Mouse (Mus musculus) liver, adult 2 months (tissue): ENCODE results near the gene Wbp1l. TPM values are rescaled to one million over a fixed set of nuclear protein-coding genes. Genes with fewer than 3 reads are reported as not detected.
A peak's percentile ranks its signal among the peaks of the same experiment; 100 is the strongest.

Experiments used
- DNase-seq: peaks from one replicate; pipeline ENCODE4 v3.0.0-alpha.2; 2011; ENCODE audit warnings: low read depth, low spot score; ENCODE audit errors: extremely low read depth
- H3K27ac ChIP-seq: fragments of 200-500 bp; replicated peaks from 2 replicates; pipeline ENCODE4 v1.5.1; 2012; ENCODE audit warnings: low read depth, mild to moderate bottlenecking, control low read depth, inconsistent platforms, low read length; ENCODE audit not compliant: insufficient read depth
- H3K27me3 ChIP-seq: fragments of 200-500 bp; 2 replicates; pipeline ENCODE4 v1.6.1; 2012; ENCODE audit warnings: mild to moderate bottlenecking, moderate library complexity, low read length, inconsistent platforms; ENCODE audit not compliant: control insufficient read depth, insufficient read depth
- H3K36me3 ChIP-seq: fragments of 200-500 bp; 2 replicates; pipeline ENCODE4 v1.6.1; 2012; ENCODE audit warnings: low read length, inconsistent platforms; ENCODE audit not compliant: control insufficient read depth, insufficient read depth
- H3K4me1 ChIP-seq: fragments of 200-500 bp; 2 replicates; pipeline ENCODE4 v1.6.1; 2011; ENCODE audit warnings: low read length; ENCODE audit not compliant: control insufficient read depth, insufficient read depth
- H3K4me3 ChIP-seq: fragments of 200-500 bp; 2 replicates; pipeline ENCODE4 v1.5.1; 2011; ENCODE audit warnings: low read depth, mild to moderate bottlenecking, control low read depth, low read length, moderate library complexity; ENCODE audit not compliant: insufficient read depth
- H3K79me2 ChIP-seq: fragments of 200-500 bp; 2 replicates; pipeline ENCODE4 v1.6.1; 2012; ENCODE audit warnings: inconsistent platforms, mild to moderate bottlenecking, low read length, moderate library complexity; ENCODE audit not compliant: control insufficient read depth, insufficient read depth
- H3K9ac ChIP-seq: fragments of 200-500 bp; 2 replicates; pipeline ENCODE4 v1.6.1; 2012; ENCODE audit warnings: low read depth, mild to moderate bottlenecking, control low read depth, inconsistent platforms, low read length
- CTCF ChIP-seq: fragments of 200-500 bp; IDR thresholded peaks from 2 replicates; pipeline ENCODE4 v1.5.1; 2011; ENCODE audit warnings: low read depth, low read length, control low read depth
- POLR2A ChIP-seq: fragments of 200-500 bp; IDR thresholded peaks from 2 replicates; pipeline ENCODE4 v1.6.1; 2011; ENCODE audit warnings: low read length, control low read depth; ENCODE audit not compliant: insufficient read depth; ENCODE audit errors: extremely low read depth
- WGBS: fragments of 180-500 bp; shearing (Covaris S2); methylation state at CpG from one replicate; pipeline ENCODE4 v1.1.7; 2018; 5-methylcytosine and 5-hydroxymethylcytosine counted together
- polyA plus RNA-seq: library from polyadenylated mRNA; depleted of rRNA; stranded (reverse); fragments of >200 nt; gene quantifications from 2 replicates; pipeline ENCODE4 v1.2.3, GENCODE M21; 2012
- total RNA-seq: library from RNA; depleted of rRNA; stranded (reverse); fragments of >200 nt; gene quantifications from 2 replicates; pipeline ENCODE4 v1.2.3, GENCODE M21; 2014

Gene Wbp1l
- total and polyA plus RNA-seq, 2 experiments, result 66.7 to 140 TPM

- H3K36me3 ChIP-seq, result peaks cover 6% of the 10 kb centered on the region
- peak; percentile 97 for DNase-seq
- WGBS, result 33% methylated on average over 6 of the region's 6 CpGs
- H3K27me3 ChIP-seq, result no peaks in the 10 kb centered on the region
- H3K4me1 ChIP-seq, result peaks cover 19% of the 10 kb centered on the region
- H3K4me3 ChIP-seq, result no peak overlapping the region
- H3K27ac ChIP-seq, result peak overlapping the region; percentile 30
- no peaks in the 10 kb centered on the region for H3K79me2 ChIP-seq
- H3K9ac ChIP-seq, result 0 out of 2 replicates have a peak overlapping the region, but pooled peaks have one; percentile 1
- TF ChIP-seq CTCF (no peak), POLR2A (no peak)
Measured at GRCm38 (mm10) chr19:46591575-46591974, 7.3 kb upstream of the Wbp1l start.

- Histone ChIP-seq H3K9ac (no peak overlapping the region), H3K4me1 (peaks cover 19% of the 10 kb centered on the region), H3K36me3 (peaks cover 6% of the 10 kb centered on the region), H3K27me3 (no peaks in the 10 kb centered on the region), H3K79me2 (no peaks in the 10 kb centered on the region), H3K4me3 (no peak overlapping the region), H3K27ac (peak overlapping the region; percentile 59)
- peak; percentile 26 for TF ChIP-seq CTCF
- TF ChIP-seq POLR2A, result no peak
- DNase-seq, result peak; percentile 98
- 31% methylated on average over 9 of the region's 9 CpGs for WGBS
Measured at GRCm38 (mm10) chr19:46592751-46593439, 6.0 kb upstream of the Wbp1l start.

GRCm38 (mm10) chr19:46598187-46598586 lies 697 bp upstream of the Wbp1l start:
- Histone ChIP-seq H3K9ac (no peak overlapping the region), H3K27ac (no peak overlapping the region), H3K4me3 (no peak overlapping the region), H3K4me1 (peaks cover 13% of the 10 kb centered on the region; the same call in 1 of the 2 replicates), H3K27me3 (no peaks in the 10 kb centered on the region), H3K36me3 (peaks cover 4% of the 10 kb centered on the region; the same call in 1 of the 2 replicates), H3K79me2 (peaks cover 13% of the 10 kb centered on the region; the same call in 1 of the 2 replicates)
- DNase-seq, result no peak
- WGBS, result 85% methylated on average over 4 of the region's 4 CpGs
- TF ChIP-seq POLR2A (no peak), CTCF (no peak)

- H3K27ac ChIP-seq, result peak overlapping the region; percentile 87
- no peak for TF ChIP-seq CTCF
- TF ChIP-seq POLR2A, result 0 out of 2 replicates have a peak, but pooled peaks have one; percentile 14
- WGBS, result under 1% methylated on average over 22 of the region's 22 CpGs
- no peaks in the 10 kb centered on the region for H3K27me3 ChIP-seq
- peaks cover 6% of the 10 kb centered on the region; the same call in 1 of the 2 replicates for H3K36me3 ChIP-seq
- peaks cover 21% of the 10 kb centered on the region; the same call in 1 of the 2 replicates for H3K79me2 ChIP-seq
- peak overlapping the region; percentile 89 for H3K4me3 ChIP-seq
- H3K4me1 ChIP-seq, result peaks cover 15% of the 10 kb centered on the region
- peak overlapping the region; percentile 93 for H3K9ac ChIP-seq
- peak; percentile 72 for DNase-seq
Measured at GRCm38 (mm10) chr19:46599375-46600256, 732 bp downstream of the Wbp1l start.

GRCm38 (mm10) chr19:46600371-46600770 lies 1.5 kb downstream of the Wbp1l start:
- Histone ChIP-seq H3K9ac (peak overlapping the region; percentile 55), H3K4me3 (peak overlapping the region; percentile 89), H3K79me2 (peaks cover 26% of the 10 kb centered on the region; the same call in 1 of the 2 replicates), H3K27ac (peak overlapping the region; percentile 99), H3K36me3 (peaks cover 4% of the 10 kb centered on the region; the same call in 1 of the 2 replicates), H3K27me3 (no peaks in the 10 kb centered on the region), H3K4me1 (peaks cover 17% of the 10 kb centered on the region)
- 10% methylated on average over 4 of the region's 4 CpGs for WGBS
- no peak for TF ChIP-seq CTCF
- no peak for TF ChIP-seq POLR2A
- peak; percentile 96 for DNase-seq
